Mouse (Mus musculus): ENCODE measurements at regions not wholly inside any gene's neighbourhood (a gene's known extent, or its start where the extent isn't known, plus 50 kb on each side); places are given as distances from the start of the nearest gene placed in this dataset.

DNA sequence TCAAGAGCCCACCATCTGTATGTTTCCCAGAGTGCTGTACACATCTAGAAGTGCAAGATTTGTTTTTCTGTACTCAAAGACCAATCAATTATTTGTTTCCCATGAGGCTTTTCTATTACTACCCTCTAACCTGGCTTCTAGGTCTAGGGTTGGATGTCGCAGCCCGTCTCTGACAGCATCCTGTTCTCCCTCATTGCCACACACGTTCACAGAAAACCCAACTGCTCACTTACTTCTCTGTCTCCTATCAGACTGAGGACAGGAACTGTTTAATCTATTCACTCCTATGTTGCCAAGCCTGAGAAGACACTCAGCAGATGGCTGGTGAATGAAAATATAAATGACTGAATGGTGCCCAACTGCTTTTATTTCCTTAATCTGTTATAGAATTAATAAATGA lies 109.6 kb upstream of the Pcgf5 start:
- TF ChIP-seq CTCF (IDR thresholded peaks at IDR 0.05) = no peak
- Histone ChIP-seq H3K4me3 (no peak overlapping the region), H3K27ac (no peak overlapping the region)
- DNase-seq = no peak
- intact Hi-C loops (cut with DNase I) = no loop called here

DNA sequence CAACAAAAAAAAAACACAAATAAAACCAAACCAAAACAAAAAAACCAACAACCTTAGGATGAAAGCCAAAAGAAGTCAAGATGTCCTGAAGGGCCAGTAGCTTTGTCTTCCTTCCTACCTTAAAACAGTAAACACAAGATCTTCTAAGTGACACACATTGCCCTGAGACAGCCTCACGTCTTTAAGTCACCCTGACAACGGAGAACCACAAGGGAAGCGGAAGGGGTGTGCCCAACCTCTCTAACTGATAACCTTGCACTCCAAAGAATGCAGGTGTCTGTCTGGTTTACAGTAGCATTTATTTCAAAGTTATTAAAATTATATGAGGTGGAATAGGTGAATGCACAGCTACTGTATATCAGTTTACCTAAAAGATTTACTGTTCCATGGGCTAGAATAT lies 105.7 kb upstream of the Pcgf5 start:
- Histone ChIP-seq H3K4me3 (no peak overlapping the region), H3K27ac (no peak overlapping the region)
- intact Hi-C loops (cut with DNase I) = no loop called here
- no peak for DNase-seq
- no peak for TF ChIP-seq CTCF (IDR thresholded peaks at IDR 0.05)

DNA sequence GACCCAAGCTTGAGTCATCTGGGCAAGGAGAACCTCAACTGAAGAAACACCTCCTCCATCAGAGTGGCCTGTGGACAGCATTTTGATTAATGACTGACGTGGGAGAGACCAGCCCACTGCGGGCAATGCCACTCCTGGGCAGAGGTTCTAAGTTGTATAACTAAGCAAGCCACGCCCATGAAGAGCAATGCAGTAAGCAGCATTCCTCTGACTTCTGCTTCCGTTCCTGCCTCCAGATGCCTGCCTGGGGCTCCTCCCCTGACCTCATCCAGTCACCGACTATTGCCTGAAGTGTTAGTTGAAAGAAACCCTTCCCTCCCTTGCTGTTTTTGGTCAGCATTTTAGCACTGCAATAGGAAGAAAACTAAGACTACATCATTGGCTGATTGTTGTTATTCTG lies 105.2 kb upstream of the Pcgf5 start:
- intact Hi-C loops (cut with DNase I) = no loop called here
- H3K4me3 ChIP-seq = no peak overlapping the region
- H3K27ac ChIP-seq = no peak overlapping the region
- TF ChIP-seq CTCF (IDR thresholded peaks at IDR 0.05) = no peak
- no peak for DNase-seq

DNA sequence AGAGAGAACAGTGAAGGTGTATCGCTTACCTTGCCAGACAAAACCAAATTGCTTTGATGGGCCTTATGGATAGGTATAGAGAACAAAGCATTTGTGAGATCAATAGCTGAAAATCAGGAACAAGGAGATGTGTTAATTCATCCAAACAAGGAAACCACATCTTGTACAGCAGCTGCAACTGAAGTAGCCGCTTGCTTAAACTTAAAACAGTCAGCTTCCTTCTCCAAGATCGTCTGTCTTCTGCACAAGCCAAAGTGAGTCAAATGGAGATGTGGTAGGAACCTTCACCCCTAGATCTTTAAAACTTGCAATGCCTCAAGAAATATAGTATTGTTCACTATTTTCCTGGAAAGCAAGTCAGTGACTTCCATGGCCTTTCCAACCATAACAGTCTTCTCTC lies 95.6 kb upstream of the Pcgf5 start:
- no peak overlapping the region for H3K27ac ChIP-seq
- no peak for DNase-seq
- H3K4me3 ChIP-seq = no peak overlapping the region
- TF ChIP-seq CTCF (IDR thresholded peaks at IDR 0.05) = no peak
- intact Hi-C loops (cut with DNase I) = no loop called here

DNA sequence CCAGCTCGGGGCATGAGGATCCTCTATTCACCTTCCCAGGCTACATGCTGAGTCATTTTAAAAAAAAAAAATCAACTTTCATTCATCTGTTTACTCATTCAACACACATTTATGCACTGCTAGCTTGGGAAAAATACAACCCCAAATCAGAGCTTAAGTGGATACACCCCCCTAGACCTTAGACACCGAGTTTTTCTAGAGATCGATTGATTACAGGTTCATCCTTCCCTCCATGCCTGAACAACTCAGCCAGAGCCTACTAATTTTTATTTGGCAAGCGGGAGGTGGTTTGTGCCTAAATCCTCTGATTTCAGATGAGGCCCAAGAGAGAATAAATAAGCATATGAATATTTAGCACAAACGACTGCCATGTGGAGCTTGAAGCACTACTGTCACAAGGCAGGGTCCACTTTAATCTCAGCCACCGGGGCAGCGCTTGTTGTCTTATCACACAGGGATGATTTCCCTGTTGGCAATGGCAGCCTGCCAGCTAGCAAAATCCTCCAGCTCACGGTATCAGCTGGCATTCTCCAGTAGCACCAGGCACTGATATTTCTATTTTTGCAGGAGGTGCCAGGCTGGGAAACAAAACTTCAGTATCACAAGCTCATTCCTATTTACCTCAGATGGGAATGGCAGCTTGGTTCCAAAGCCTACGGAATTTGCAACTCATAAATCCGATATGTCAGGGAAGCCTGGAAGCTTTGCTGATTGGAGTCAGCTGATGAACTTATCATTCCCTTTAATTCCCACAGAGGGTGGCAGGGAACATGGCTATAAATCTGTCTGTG lies 90.2 kb upstream of the Pcgf5 start:
- intact Hi-C loops (cut with DNase I) = no loop called here
- peak; percentile 24 for DNase-seq
- Histone ChIP-seq H3K27ac (peak overlapping the region; percentile 40; the same call in 1 of the 2 replicates), H3K4me3 (no peak overlapping the region)
- TF ChIP-seq CTCF (IDR thresholded peaks at IDR 0.05) = no peak

DNA sequence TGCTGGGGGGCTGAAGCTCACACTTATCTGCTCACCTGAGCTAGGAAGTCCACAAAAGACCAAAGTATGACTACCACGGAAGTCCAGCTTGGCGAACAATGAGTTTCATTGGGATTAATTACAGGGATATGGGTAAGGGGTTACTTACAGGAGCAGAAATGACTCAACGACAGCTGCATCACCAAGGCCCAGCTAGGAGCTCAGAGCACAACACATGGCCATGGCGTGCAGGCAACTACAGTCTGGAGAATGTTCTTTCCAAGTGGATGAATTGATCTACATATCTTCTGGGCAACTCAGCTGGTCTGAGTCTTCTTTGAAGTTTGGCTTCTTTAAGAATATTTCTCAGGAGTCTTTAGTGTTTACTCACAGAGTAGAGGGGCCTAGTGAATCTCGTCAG lies 86.3 kb upstream of the Pcgf5 start:
- DNase-seq = no peak
- H3K27ac ChIP-seq = no peak overlapping the region
- intact Hi-C loops (cut with DNase I) = loop anchor here (1.0 to 5.0 kb wide), 2 partner anchors 85 to 148 kb away; partner anchors contain the start of gene Pcgf5
- H3K4me3 ChIP-seq = no peak overlapping the region
- TF ChIP-seq CTCF (IDR thresholded peaks at IDR 0.05) = no peak

DNA sequence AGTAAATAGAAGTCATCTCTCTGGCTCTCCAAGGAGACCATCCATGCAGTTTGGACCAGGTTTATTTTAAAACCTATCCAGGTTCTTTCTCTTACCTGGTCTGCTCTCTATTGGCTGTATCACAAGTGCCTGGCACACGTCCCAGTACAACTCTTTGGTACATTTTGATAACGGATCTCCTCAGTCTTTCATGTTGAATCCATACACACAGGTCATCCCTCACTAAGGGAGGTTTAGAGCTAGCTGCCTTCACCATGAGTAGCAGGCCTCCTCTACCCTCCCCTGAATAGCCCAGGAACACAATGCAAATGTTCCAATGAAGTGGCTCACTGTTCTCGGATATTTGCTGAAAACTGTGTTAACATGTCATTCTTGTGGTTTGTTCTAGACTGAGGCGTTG lies 84.2 kb upstream of the Pcgf5 start:
- intact Hi-C loops (cut with DNase I) = loop anchor here (5.0 kb wide), 1 partner anchor 83 kb away; the partner anchor contains the start of gene Pcgf5
- Histone ChIP-seq H3K4me3 (no peak overlapping the region), H3K27ac (peak overlapping the region; percentile 83)
- DNase-seq = no peak
- TF ChIP-seq CTCF (IDR thresholded peaks at IDR 0.05) = no peak

DNA sequence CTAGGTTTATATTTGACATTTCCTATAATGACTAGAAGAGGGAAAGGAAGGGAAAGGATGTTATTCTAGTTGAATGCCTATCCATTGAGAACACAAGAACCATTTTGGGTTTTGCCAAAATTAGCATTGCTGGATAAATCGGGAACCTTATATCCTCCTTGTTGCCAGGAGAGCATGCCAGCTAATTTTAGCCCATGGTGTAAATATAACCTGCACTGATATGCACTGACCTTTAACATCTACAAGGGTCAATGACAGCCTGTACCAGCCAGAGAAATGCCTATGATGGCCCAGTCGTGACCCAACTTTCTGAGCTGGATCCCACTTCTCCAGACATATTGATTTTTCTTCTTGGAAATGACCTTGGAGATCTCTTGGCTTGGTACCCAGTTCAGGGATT lies 83.7 kb upstream of the Pcgf5 start:
- DNase-seq = peak; percentile 69
- Histone ChIP-seq H3K4me3 (no peak overlapping the region), H3K27ac (peak overlapping the region; percentile 83)
- TF ChIP-seq CTCF (IDR thresholded peaks at IDR 0.05) = no peak
- intact Hi-C loops (cut with DNase I) = loop anchor here (5.0 kb wide), 1 partner anchor 83 kb away; the partner anchor contains the start of gene Pcgf5

DNA sequence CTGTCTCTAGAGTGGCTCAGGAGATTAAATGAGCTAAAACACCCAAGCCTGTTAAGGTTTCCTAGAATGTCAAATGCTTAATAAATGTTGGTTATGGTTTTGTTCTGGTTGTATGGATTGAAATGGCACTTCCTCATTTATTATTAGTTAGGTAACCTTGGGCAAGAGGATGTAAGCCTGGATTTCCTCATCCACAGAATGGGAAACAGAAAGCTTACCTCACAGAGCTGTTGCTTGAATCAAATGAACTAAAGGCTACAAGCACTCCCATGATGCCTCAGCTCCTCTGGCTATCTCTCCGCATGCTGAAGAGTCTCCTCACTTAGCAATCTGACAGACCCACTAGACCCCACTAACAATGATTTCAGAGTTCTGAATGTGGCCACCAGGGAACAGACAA lies 82.8 kb upstream of the Pcgf5 start:
- intact Hi-C loops (cut with DNase I) = no loop called here

DNA sequence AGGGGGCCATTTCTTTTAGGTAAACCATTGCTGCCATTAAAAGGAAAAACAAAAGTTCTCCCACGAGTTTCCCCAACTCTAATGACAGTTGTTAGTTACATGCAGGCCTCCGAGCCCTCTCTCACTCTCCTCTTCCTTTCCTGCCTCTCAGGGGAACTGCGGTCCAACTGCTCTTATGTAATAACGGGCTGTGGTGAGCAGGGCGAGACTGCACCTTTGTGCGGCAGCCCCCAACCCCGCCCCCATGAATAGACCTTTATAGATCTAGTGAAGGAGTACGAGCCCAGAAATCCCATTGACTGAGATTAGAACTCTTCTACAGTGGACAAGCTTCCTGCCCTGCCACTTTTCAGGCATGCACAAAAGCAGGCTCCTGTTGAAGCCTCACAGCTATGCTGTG lies 81.8 kb upstream of the Pcgf5 start:
- intact Hi-C loops (cut with DNase I) = no loop called here
- H3K27ac ChIP-seq = no peak overlapping the region
- no peak for TF ChIP-seq CTCF (IDR thresholded peaks at IDR 0.05)

More for the DNA sequence above, 82.8 kb upstream of the Pcgf5 start:
- no peak for DNase-seq
- Histone ChIP-seq H3K4me3 (no peak overlapping the region), H3K27ac (peak overlapping the region; percentile 83)
- no peak for TF ChIP-seq CTCF (IDR thresholded peaks at IDR 0.05)

DNA sequence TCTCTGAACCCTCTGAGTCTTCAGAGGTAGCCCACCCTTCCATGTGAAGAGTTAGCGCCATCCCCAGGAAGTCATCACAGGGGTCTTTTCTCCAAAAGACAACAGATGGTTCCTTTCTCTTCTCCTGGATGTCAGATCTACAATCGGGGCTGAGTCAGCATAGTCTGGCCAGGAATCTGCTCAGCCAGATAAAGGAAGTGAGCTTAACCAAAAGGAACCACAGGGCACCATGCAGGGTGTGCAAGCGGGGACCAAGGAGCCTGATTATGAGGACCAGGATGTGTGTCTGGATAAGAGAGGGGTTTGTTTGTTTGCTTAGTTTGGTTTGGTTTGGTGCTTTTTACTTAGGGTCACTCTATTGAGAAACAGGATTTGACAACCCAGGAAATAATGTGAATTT lies 74.6 kb upstream of the Pcgf5 start:
- no peak for TF ChIP-seq CTCF (IDR thresholded peaks at IDR 0.05)
- Histone ChIP-seq H3K27ac (no peak overlapping the region), H3K4me3 (no peak overlapping the region)
- intact Hi-C loops (cut with DNase I) = no loop called here
- DNase-seq = no peak

More for the DNA sequence above, 81.8 kb upstream of the Pcgf5 start:
- DNase-seq = no peak
- H3K4me3 ChIP-seq = no peak overlapping the region

DNA sequence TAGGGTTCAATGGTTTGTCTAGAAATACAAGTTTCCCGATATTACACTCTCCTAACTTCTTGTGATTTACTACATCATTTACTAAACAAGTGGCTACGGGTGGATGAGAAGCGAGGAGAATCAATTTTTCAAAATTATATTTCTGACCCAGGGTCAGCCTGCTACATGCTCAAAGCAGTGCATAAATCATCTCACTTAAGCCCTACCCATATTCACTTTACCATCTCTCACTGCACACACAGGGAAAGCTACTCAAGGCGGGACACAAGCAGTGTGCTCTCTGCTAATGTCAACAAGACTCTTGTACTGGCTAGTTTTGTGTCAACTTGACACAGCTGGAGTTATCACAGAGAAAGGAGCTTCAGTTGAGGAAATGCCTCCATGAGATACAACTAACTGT lies 62.6 kb upstream of the Pcgf5 start:
- Histone ChIP-seq H3K27ac (no peak overlapping the region), H3K4me3 (no peak overlapping the region)
- intact Hi-C loops (cut with DNase I) = no loop called here
- TF ChIP-seq CTCF (IDR thresholded peaks at IDR 0.05) = no peak
- no peak for DNase-seq

DNA sequence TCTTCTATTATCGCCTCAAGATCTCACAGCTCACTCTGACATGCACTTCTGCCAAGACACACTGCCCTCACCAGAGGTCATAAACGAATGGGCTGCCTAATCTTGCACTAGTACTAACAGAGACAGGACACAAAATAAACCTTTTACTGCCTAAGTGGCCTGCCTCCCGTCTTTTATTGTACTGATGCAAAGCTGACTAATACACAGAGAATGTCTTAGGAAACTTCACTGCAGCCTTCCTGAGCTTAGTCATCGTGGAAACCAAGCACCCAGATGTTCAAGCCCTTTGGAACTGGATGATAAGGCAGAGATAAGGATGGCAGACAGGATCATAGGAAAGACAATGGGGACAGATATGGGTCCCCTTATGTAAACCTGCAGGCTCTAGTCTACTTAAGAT lies 57.3 kb upstream of the Pcgf5 start:
- H3K27ac ChIP-seq = no peak overlapping the region
- no peak overlapping the region for H3K4me3 ChIP-seq
- no peak for TF ChIP-seq CTCF (IDR thresholded peaks at IDR 0.05)
- no peak for DNase-seq
- intact Hi-C loops (cut with DNase I) = no loop called here
